Mouse (Mus musculus) heart, postnatal 36 days (tissue): ENCODE results near the gene Gm16253. TPM values are rescaled to one million over a fixed set of nuclear protein-coding genes. Genes with fewer than 3 reads are reported as not detected.
A peak's percentile ranks its signal among the peaks of the same experiment; 100 is the strongest.
"Not testable (repeated sequence)": the region's sequence is repeated elsewhere in the genome, so short reads cannot be mapped to it uniquely, and the experiment has no call there.

Experiments used
- DNase-seq, 2 experiments: peaks; one replicate each; pipeline ENCODE4 v3.0.0; 2021 to 2022
- intact Hi-C: fragments of 180-260 bp; cut with DNase I; formaldehyde crosslinking; loops from one replicate; pipeline ENCODE4 v1.15.1; 2025
- total RNA-seq, 2 experiments: library from RNA; stranded (reverse); gene quantifications; 2 replicates each; pipeline ENCODE4 v1.2.3; 2021

The Gm16253 gene
- total RNA-seq, 2 experiments from 2014 or later, result 0.89 to 2.8 TPM

- peak; percentile 57 to 66 for DNase-seq
- intact Hi-C loops, result no loop called here
Measured at GRCm38 (mm10) chr3:96596228-96596707, 19.5 kb downstream of the Gm16253 start, which contains the start of gene Ankrd34a. TSS of gene Ankrd34a (plus strand) at chr3:96596636.

- no peak for DNase-seq
- intact Hi-C loops, result no loop called here
Measured at GRCm38 (mm10) chr3:96596855-96597254, 20.1 kb downstream of the Gm16253 start.

GRCm38 (mm10) chr3:96597435-96597891 lies 20.7 kb downstream of the Gm16253 start:
- intact Hi-C loops, result no loop called here
- DNase-seq, result peak; percentile 28 to 45

DNA sequence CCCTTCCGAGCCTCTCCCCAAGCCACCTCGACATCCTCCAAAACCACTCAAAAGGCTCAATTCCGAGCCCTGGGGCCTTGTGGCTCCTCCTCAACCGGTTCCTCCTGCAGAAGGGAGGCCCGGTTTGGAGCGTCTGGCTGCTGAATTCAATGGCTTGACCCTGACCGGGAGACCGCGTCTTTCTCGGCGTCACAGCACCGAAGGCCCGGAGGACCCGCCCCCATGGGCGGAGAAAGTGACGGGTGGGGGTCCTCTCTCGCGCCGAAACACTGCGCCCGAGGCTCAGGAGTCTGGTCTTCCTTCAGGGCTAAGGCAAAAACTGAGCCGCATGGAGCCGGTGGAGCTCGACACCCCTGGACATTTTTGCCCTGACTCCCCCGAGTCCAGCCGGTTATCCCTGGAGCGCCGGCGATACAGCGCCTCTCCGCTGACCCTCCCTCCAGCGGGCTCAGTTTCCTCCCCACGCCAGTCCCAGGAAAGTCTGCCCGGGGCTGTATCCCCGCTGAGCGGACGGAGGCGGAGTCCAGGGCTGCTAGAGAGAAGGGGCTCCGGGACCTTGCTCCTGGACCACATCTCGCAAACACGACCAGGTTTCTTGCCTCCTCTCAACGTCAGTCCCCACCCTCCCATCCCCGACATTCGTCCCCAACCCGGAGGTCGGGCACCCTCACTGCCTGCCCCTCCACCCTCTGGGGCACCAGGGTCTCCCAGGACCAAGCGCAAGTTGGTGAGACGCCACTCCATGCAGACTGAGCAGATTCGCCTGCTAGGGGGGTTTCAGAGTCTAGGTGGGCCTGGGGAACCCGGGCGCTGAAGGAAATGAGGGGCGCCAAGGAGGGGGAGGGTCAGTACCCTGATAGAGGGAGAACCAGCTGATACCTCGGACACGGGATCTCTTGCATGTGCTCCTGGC lies 21.6 kb downstream of the Gm16253 start:
- intact Hi-C loops, result no loop called here
- DNase-seq, result peak; percentile 80 to 82

GRCm38 (mm10) chr3:96599069-96599393 lies 22.2 kb downstream of the Gm16253 start:
- intact Hi-C loops, result no loop called here
- DNase-seq, result no peak

- intact Hi-C loops, result no loop called here
- DNase-seq, result no peak
Measured at GRCm38 (mm10) chr3:96599411-96599810, 22.6 kb downstream of the Gm16253 start.

GRCm38 (mm10) chr3:96600639-96601250 lies 24.0 kb downstream of the Gm16253 start, which contains the start of gene Lix1l:
TSS of gene Lix1l (plus strand) at chr3:96601149.
- intact Hi-C loops, result loop anchor here (2.0 kb wide), 1 partner anchor 34 kb away; the partner anchor contains the start of genes Gm42957 and Pex11b
- DNase-seq, result peak; percentile 90 to 94

- DNase-seq, result peak; percentile 79 to 86
- intact Hi-C loops, result loop anchor here (2.0 kb wide), 1 partner anchor 33 kb away; the partner anchor contains the start of genes Gm42957 and Pex11b
Measured at GRCm38 (mm10) chr3:96601251-96601787, 24.5 kb downstream of the Gm16253 start.

GRCm38 (mm10) chr3:96601941-96602703 lies 25.3 kb downstream of the Gm16253 start:
- intact Hi-C loops, result loop anchor here (2.0 kb wide), 1 partner anchor 33 kb away; the partner anchor contains the start of genes Gm42957 and Pex11b

GRCm38 (mm10) chr3:96602704-96603084 lies 25.9 kb downstream of the Gm16253 start:
- no peak for DNase-seq
- intact Hi-C loops, result no loop called here

More at GRCm38 (mm10) chr3:96601941-96602703, 25.3 kb downstream of the Gm16253 start:
- peak; percentile 43 to 49 for DNase-seq

DNA sequence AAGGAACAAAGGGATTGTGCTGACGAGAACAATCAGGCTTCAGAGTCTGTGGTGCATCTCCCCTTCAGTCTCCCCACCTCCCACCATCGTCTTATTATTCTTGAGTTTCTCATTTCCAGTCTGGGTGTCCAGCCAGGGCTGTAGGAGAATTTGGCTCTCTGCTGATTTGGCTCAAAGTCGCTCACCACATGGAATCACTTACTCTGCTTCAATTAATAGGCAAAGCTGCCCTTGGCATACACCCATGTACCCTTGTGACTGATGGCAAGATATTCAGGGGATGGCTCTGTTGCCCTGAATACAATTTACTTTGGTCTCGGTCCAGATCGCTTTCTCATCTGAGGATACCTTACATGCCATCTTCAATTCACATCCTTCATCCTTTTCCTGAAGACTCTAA lies 26.5 kb downstream of the Gm16253 start:
- no peak for DNase-seq
- intact Hi-C loops, result no loop called here

- DNase-seq, intact Hi-C loops: not testable (repeated sequence)
Measured at GRCm38 (mm10) chr3:96606007-96606406, 29.2 kb downstream of the Gm16253 start.

DNA sequence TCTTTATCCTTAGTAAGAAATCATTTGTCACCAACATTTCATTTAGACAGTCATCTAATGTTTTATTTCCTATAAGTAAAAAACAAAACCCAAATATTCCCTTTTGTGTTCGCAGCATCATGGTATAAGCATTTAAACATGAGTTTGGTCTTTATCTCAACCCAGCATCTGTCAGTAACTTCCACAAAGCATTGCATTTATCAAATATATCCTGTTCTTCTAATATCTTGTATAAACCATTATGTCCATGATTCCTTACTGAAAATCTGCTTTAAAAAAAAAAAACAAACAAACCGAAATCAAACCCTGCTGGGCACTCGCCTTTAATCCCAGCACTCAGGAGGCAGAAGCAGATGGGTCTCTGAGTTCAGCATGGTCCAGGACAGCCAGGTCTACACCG lies 29.8 kb downstream of the Gm16253 start:
- DNase-seq, result no peak
- intact Hi-C loops, result no loop called here

DNA sequence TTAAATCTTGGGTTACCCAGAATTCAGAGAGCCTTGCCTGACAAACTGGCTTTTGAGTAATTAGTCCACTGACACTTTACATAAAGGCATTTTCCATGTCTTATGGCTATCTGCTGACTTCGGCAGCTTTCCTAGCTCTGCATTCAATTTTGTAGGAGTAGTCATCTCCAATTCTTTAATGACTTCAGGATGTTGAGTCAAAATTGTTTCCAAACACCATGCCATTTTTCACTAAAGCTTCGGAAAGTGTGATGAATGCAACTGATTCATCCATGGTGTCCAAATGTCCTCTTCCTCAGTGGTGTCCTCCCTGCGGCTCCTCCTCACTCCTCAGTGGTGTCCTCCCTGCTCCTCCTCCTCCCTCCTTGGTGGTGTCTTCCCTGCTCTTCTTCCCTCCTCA lies 41.2 kb downstream of the Gm16253 start:
- DNase-seq, result no peak
- intact Hi-C loops, result no loop called here

- intact Hi-C loops, result no loop called here
Measured at GRCm38 (mm10) chr3:96623201-96623600, 46.4 kb downstream of the Gm16253 start.

GRCm38 (mm10) chr3:96629729-96630600 lies 53.2 kb downstream of the Gm16253 start, which contains the start of gene Rbm8a:
TSS of gene Rbm8a (plus strand) at chr3:96629933.
- intact Hi-C loops, result no loop called here
- DNase-seq, result peak; percentile 96 to 97

More at GRCm38 (mm10) chr3:96623201-96623600, 46.4 kb downstream of the Gm16253 start:
- DNase-seq, result no peak
